Mouse (Mus musculus) heart, postnatal 36 days (tissue): ENCODE data around the gene Cyp1b1. TPM values are rescaled to one million over a fixed set of nuclear protein-coding genes. Genes with fewer than 3 reads are reported as not detected.

Experiments
- DNase-seq, 2 experiments: peaks; one replicate each; pipeline ENCODE4 v3.0.0; 2021 to 2022
- intact Hi-C: fragments of 180-260 bp; cut with DNase I; formaldehyde crosslinking; loops from one replicate; pipeline ENCODE4 v1.15.1; 2025
- total RNA-seq, 2 experiments: library from RNA; stranded (reverse); gene quantifications; 2 replicates each; pipeline ENCODE4 v1.2.3; 2021

The Cyp1b1 gene
- total RNA-seq, 2 experiments from 2014 or later = 5.1 to 5.5 TPM

DNA sequence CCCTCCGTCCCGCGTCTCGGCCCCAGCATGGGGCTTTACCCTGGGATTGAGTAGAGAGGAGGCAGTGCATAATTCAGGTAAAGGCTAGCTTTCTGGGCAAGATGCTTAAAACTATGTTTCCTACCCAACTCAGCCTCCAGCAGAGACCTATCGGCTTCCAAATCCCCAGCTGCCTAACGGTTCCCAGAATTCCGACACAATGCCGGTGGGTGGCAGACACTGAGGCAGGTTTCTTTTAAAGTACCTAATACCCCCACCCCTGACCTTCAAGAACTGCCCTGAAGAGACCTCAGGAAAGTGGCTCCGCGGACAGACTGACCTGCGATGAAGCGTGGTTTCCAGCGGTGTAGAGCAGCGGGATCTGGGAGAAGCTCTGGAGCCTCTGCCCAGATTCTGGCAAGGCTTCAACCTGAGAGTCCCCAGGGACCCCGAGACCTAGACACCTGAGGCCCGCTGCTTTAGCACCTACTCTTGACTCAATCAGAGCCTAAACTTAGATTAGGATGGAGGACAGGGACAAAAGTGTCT lies 429 bp downstream of the Cyp1b1 start:
- intact Hi-C loops = loop anchor here (2.0 kb wide), 1 partner anchor 604 kb away; no protein-coding TSS in a partner anchor
- no peak for DNase-seq

DNA sequence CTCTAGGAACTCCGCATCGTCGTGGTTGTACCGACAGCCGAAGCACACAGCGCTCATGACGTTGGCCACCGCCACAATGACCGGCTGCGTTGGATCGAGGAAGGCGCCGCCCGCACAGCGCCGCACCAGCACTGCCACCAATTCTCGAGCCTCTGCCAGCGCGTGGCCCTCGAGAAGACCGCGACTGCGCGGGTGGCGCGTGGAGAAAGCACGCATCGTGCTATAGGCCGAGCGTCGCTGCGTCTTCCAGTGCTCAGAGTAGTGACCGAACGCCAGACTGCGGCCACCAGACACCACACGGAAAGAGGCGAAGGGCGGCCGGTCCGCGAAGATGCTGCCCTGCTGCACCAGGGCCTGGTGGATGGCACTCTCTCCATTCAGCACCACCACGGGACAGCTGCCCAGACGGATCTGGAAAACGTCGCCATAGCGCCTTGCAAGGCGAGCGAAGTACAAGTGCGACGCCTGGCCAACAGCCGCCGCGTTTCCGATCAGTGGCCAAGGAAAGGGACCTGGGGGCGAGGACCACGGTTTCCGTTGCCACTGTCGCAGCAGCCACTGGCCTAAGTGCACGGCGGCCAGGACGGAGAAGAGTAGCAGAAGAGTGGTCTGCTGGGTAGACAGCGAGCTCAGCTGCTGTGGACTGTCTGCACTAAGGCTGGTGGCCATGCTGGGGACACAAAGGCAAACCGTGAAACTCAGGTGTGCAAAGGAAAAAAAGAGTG lies 1.1 kb downstream of the Cyp1b1 start:
- intact Hi-C loops = loop anchor here (2.0 kb wide), 1 partner anchor 603 kb away; no protein-coding TSS in a partner anchor
- DNase-seq = peak; percentile 47 to 48

DNA sequence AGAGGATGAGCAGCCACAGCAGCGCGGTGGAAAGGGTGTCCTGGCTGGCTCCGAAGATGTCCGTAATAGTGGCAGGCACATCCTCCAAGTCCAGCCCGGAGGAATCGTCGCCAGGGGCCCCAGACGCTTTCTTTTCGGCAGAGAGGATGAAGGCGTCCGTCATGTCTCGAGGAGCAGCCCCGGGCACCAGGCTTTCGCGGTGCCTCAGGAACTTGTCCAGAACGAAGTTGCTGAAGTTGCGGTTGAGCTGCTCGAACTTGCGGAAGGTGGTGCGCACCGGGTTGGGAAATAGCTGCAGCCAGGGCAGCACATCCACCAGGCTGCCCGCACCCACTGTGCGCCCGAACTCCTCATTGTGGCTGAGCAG lies 1.6 kb downstream of the Cyp1b1 start:
- intact Hi-C loops = no loop called here
- DNase-seq = peak; percentile 21 to 42

DNA sequence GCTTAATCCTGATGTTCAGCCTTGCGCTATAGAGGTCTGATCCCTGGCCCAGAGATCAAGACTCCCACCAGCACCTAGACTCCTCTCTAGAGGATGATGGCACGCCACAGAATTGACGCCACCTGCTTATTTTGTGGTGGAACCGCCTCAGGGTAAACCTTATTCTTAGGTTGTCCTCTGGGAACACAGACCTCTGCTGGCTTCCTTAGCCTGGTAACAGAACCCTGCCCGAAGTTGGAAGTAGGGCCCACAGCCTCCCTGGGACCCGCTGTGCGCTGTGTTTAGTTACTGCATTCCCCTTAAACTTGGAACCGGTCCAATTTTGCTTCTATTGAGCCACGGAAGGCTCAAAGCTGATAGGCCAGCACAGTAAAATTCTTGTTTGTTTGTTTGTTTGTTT lies 2.3 kb downstream of the Cyp1b1 start:
- intact Hi-C loops = no loop called here
- DNase-seq = no peak

DNA sequence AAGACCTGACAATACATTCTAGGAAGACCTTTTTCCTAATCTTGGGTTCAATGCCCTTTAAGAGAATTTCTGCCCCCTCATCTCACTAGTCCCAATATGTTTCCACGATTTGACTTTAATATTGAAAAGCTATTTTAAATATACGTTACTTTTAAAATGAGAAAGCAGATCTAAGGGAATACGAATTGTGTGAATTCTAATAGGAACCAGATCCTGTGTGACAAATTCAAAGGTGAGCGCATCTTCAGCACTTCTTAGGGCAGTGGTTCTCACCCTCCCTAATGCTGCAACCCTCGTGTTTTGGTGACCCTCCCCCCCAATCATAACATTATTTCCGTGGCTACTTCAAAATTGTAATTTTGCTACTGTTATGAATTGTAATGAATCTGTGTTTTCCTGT lies 2.9 kb downstream of the Cyp1b1 start:
- intact Hi-C loops = no loop called here
- no peak for DNase-seq

DNA sequence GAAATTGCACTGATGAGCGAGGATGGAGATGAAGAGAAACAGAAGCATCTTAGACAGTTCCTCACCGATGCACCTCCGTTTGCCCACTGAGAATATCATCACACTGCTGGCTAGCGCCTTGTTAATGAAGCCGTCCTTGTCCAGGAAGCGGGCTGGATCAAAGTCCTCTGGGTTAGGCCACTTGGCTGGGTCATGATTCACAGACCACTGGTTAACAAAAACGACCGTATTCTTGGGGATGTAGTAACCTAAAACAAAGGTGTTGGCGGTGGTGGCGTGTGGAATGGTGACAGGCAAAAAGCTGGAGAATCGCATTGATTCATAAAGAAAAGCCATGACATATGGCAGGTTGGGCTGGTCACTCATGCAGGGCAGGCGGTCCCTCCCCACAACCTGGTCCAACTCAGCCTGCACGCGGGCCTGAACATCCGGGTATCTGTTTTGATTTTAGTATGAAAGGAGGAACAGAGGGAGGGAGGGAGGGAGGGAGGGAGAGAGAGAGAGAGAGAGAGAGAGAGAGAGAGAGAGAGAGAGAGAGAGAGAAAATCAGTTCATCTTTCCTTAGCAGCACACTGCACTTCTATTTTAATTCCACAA lies 4.5 kb downstream of the Cyp1b1 start:
- intact Hi-C loops = no loop called here
- DNase-seq = no peak

DNA sequence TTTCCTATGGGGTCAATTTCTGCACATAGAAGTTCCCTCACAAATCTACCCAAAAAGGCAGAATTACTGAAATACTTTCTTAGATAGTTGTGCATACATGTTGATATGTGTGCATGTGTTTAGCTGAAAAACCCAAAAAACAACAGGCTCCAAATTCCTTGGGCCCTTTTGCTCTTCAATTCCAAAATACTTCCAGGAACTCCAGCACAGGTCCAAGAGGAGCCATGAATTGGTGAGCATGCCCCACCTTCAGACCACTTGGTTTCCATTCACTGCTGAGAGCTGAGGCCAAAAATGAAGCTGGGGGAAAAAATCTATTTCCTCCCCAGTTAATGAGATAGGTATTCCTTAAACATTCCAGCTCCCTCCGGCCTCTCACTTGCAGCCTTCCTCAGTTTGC lies 5.1 kb downstream of the Cyp1b1 start:
- intact Hi-C loops = no loop called here
- no peak for DNase-seq

DNA sequence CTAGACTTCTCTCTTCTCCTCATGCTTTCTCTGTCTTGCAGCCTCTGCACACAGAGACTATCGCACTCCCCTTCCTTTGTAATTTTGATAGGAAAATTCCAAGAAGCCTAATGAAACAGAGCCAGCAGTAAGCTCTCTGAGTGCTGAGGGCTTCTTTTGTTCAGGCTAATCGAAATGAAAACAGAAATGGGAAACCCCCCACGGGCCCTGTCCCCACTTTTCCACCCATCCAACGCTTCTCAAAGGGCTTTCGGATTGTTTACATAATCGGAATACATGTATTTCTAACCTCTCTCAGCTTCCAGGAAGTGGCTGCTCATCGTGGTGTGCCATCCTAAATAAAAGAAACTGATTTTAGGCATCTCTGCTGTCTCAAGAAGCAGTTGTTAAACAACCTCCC lies 6.7 kb downstream of the Cyp1b1 start:
- intact Hi-C loops = no loop called here
- no peak for DNase-seq

DNA sequence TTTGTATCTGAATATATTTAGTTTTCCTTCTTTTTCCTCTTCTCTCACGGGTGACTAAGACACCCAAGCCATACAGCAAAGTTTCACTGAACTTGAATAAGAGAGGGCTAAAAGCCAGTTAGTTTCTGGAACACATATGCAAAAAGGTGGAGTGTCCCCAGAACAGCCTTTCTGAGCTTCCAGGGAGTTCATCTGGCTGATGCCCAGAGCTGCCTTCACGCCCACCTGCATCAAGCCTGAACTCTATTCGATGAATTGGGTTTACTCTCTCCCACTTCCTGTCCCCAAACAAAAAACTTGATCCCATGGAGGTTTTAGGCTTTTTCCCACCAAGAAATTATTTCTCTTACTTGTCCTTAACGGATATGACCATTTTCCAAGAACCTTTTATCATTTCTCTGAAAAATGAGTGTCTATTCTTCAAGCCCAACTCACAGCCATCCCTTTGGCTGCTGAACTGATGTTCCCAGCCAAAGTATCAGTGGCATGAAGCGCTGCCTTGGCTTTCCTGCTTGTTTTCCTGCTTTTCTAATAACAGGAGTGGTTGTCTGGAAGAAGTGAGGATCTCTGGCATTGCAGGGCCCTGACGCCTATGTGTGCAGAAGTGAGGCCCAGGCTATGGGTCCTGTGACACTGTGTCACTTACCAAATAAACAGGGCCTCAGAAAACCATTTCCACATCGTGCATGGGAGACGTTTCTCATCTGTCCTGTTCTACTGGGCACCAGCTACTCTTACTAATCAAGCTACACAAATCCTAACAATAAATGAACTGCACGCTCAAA lies 9.0 kb downstream of the Cyp1b1 start:
- intact Hi-C loops = no loop called here
- DNase-seq = no peak

DNA sequence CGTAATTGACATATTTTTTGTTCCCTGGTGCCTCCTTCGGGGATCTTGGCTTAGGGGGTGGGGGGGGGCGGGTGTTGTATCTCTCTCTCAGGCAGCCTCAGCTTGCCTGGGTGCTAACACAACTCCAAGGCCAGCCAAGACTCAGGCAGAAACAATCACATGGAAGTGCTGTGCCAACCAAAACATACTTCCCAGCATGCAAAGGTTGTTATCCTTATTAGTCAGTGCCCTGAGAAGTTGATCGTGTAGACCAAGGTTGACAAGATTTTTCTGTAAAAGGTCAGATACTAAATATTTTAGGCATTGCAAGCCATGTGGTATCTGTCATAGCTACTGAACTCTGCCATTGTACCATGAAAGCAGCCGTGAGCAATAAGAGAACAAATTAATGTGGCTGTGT lies 14.0 kb downstream of the Cyp1b1 start:
- intact Hi-C loops = no loop called here
- DNase-seq = no peak

DNA sequence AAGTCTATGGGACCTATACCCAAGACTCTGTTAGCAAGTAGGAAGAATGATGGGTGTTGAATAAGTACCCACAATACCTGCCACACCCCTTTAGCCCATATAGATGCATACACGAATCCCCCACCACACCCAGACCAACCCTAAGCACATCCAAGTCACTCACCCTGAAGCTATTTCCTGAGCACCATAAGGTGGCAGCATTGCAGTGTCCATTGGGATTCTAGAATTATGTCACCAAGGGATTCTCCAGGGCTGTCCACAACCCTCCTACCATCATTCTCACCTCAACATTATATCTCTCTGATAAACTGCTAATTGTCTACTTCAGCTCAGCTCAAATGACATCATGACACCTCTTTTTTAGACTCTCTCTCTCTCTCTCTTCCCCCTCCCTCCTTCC lies 15.7 kb downstream of the Cyp1b1 start:
- DNase-seq = peak in 1 of 2 experiments; percentile 32
- intact Hi-C loops = loop anchor here (1.0 kb wide), 1 partner anchor 142 kb away; no protein-coding TSS in a partner anchor

DNA sequence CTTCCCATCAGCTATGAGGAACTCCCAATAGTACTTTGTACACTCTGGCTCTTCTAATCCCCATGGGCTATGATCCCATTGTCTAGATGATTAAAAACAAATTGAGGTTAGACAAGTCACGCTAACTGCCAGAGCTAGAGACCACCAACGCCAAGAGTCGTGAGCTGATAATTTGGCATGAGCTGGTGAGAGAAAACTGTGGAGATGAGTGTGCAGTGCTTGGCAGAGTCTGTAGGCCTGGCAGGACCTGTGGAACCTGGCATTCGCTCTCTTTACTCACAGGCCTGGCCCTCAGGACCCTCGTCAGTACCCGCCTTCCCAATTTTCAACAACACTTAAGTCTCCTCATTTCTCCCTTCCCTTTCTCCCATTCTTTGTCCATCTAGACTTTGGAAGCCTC lies 19.3 kb downstream of the Cyp1b1 start:
- DNase-seq = no peak
- intact Hi-C loops = no loop called here

DNA sequence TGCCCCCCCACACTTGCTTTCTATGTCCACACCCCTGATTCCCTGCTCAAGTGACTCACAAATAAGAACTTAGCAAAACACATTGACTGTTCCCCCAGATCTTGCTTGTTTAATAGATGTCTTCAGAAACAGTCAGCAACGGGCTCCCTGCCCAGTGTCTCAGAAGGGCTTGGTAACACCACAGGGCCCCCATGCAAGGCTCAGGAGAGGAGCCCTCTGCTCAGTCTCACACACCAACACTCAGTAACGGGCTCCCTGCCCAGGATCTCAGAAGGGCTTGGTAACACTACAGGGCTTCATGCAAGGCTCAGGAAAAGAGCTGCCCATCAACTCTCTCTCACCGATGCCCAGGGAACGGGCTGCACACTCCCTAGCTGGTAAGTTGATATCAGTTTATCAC lies 19.8 kb downstream of the Cyp1b1 start:
- intact Hi-C loops = no loop called here
- no peak for DNase-seq

DNA sequence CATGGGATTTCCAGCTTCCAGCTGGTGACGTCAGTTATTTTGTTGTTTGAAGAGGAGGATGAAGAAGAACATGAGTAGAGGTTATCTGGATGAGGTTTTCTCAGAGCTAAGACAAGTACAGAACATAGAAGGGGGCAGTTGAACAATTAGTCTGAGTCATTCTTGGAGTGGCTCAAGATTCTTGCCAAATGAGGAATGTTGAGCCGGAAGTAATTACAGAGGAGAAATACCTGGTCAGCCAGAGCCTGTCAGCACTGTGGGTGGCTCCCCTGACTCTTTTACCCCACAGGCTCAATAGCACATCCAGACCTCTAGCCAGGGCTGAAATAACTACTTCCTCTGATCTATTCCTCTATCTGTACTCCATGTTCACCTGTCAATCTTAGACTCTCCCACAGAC lies 44.0 kb downstream of the Cyp1b1 start:
- intact Hi-C loops = no loop called here
- no peak for DNase-seq

DNA sequence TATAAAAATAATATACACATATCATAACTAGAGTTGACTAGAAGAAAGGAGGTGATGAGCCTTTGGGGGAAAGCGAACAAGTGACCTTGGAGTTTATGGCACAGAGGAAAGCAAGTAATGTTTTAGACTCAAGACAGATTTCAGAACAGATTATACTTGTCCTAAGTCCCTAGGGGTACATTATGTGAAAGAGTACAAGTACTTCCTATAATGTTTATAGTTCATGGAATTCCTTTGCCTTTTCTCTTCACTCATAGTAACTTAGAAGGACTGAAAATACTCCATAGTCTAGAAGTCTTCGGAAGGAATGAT lies 50.8 kb downstream of the Cyp1b1 start:
- no peak for DNase-seq
- intact Hi-C loops = loop anchor here (5.0 to 10.0 kb wide), 3 partner anchors 53 to 552 kb away; partner anchors contain the start of gene Cyp1b1

DNA sequence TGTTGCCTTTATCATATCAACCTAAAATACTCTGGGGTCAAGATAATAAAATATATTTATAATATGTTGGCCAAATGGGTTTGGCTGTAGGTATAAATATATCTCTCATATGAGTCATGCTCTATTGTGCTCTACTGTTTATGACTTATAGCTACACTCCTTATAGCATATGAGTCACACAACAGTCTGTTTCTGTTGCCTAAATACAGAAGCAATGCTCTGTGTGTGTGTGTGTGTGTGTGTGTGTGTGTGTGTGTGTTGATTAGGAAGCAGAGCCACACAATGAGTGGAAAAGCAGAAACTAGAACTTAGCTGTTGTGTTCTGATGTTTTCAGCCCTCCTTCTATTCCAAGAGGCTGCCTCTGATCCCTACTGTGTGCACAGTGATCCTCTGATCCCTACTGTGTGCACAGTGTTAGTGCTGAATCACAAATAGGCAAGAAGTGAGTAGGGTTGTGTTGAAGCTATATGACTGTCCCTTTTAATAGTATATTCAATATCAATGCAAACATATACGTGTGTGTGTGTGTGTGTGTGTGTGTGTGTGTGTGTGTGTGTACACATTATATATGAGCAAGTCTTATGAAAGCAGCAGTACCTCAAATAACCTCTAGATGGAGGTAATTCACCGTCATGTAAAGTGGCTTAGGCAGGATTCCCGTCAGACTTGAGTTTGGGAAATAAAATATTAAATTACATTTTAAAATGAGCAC lies 51.3 kb downstream of the Cyp1b1 start:
- intact Hi-C loops = loop anchor here (5.0 to 10.0 kb wide), 3 partner anchors 54 to 551 kb away; partner anchors contain the start of gene Cyp1b1
- DNase-seq = no peak

DNA sequence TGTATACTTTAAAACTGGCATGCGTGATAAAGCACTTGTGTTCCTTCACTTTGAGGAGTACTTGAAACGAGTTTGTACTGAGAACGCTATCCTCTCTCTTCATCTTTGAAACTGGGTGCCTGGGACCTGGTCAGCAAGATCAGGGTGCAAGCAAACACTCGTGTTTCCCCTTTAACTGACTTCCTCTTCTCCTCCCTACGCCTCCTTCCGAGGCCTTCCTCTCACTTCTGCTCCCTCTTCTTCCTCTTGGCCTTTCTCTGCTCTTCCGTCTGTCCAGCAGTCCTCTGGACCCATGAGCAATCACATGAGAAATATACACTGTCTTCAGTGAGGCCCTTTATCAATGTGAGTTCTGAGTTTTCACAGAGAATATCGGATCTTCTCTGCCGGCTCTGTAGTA lies 53.0 kb downstream of the Cyp1b1 start:
- intact Hi-C loops = loop anchor here (1.0 to 10.0 kb wide), 4 partner anchors 55 to 550 kb away; partner anchors contain the start of gene Cyp1b1
- no peak for DNase-seq

DNA sequence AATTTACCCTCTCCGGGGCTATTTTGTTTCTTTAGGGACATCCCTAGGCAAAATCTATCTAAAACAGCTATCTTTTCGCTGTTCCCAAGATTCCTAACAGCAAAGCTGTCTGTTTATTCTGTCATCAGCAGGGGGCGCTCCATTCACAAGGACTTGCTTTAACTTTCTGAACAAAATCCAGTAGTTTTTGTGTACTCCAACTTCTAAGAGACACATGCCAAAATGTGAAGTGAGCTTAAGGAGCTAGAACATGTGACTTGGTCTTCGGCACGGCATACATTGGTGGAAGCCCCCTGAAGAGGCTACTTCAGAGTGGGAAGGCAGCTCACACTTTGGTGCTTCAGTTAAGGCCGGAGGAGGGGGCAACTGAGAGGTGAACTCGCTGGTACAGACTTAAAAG lies 53.5 kb downstream of the Cyp1b1 start:
- intact Hi-C loops = loop anchor here (1.0 to 10.0 kb wide), 4 partner anchors 56 to 549 kb away; partner anchors contain the start of gene Cyp1b1
- peak; percentile 60 to 77 for DNase-seq

DNA sequence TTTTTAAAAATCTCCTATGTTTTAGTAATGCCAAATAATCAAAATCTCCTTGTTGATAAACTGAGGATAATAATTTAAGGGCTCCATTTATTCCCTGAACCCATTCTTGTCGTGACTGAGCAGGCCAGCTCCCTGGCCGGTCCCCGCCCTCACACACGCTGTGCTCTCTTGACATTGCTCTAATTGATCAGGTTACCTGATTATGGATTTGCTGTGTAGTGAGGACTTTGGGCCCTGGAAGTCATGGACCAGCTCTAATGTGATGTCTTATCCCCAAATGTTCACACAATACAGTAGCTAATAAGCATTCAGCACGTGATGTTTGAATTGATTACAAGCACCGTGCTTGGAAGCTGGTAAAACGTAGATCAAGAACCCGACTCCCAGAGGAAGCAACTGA lies 56.0 kb downstream of the Cyp1b1 start:
- DNase-seq = no peak
- intact Hi-C loops = no loop called here

DNA sequence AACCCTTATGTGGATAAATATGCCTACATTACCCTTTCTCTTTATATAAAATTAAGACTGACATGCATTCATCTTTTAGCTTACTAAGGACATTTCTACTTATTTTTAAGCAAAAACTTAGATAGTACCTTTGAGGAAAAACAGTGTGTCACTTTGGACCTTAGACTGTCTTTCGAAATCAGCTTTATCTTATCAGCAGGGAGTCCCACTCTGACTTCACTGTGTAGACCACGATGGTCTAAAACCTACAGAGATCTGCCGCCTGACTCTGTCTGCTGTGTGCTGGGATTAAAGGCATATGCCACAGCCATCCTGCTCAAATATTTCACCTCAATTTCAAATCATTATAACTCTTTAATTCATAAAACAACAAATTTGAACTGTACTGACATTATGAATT lies 56.4 kb downstream of the Cyp1b1 start:
- DNase-seq = no peak
- intact Hi-C loops = no loop called here

DNA sequence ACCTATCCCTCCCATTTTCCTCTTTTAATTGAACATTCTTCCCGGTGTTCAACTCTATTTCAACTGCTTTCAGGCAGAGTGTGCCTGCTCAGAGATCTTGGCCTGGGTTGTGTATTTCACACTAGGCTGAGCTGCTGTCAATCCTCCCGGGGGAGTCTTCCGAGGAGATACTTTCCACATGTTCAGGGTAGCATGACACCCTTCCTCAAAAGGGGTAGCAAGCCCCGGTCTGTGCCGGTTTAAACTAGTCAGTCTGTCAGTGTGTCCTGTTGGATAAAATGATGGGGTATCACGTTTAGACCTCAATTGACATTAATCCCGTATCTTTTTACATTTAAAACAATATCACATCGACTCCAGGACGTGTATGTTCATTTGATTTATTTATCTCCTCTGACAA lies 57.1 kb downstream of the Cyp1b1 start:
- no peak for DNase-seq
- intact Hi-C loops = no loop called here
